Mouse (Mus musculus): ENCODE data around the gene Sptan1.

DNA sequence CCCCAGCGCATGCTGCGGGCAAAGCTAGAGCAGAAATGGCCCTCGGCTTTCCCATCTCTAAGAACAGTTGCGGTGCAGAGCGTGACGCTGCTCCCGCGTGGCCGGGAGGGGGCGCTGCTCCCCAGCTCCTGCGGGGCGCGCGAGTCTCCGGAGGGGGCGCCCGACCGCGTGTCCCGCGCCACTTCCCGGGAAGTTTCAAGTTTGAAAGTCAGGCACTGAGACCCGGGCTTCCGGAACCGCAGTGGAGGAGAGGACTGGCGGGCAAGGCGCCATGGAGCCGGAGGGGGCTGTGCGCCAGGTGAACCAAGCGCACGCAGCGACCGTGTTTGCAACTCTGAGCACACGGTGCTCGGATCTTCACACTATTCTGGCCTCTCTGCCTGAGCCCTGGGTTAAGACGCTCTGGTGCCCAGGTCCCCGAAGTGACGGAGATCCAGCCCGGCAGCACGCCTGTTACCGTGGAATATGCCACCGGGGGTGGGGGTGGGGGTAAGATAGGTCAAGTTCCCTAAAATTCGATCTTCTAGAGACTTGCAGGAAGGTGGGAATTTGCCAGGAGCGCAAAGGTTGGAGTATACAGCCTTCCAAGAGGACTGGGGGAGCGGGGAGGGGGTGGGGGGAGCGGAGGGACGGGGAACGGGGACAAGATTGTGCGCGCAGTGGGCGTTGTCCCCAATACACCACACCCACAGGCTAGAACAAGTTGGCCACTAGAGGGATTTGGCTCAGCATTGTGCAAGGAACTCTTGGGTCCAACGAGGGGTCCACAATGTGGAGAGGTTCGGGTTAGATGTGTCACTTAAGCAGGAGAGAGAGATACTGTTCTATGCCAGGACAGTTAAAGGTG lies 112.4 kb downstream of the Sptan1 start, which contains the start of gene Pkn3:
- TF ChIP-seq MAFK (IDR thresholded peaks at IDR 0.05; ENCODE audit: insufficient read depth, low read depth, low read length): no peak
- TF ChIP-seq HCFC1 (IDR thresholded peaks at IDR 0.05; ENCODE audit: borderline replicate concordance, insufficient read depth, low read length): peak; percentile 69; the same call in 1 of the 2 replicates
